Mouse (Mus musculus) hindbrain, embryonic 11.5 days (tissue): ENCODE results near the gene Utp11. TPM values are rescaled to one million over a fixed set of nuclear protein-coding genes. Genes with fewer than 3 reads are reported as not detected.
A peak's percentile ranks its signal among the peaks of the same experiment; 100 is the strongest.

ENCODE experiments used
- ATAC-seq: fragments of 200-750 bp; cut with Nextera tagmentation; 2 replicates; pipeline ENCODE4 v1.8.0; 2017; ENCODE audit warnings: mild to moderate bottlenecking, moderate TSS enrichment, moderate library complexity; ENCODE audit not compliant: low FRiP score
- DNase-seq: peaks from one replicate; pipeline ENCODE4 v3.0.0-alpha.2; 2015; ENCODE audit warnings: low spot score
- H3K27ac ChIP-seq: fragments of 300-500 bp; sonication (generic); 2 replicates; pipeline ENCODE4 v1.5.1; 2014; ENCODE audit warnings: mild to moderate bottlenecking, low read depth, low read length
- H3K27me3 ChIP-seq: fragments of 300-500 bp; sonication (generic); 2 replicates; pipeline ENCODE4 v1.6.1; 2014; ENCODE audit warnings: mild to moderate bottlenecking, low read length, moderate library complexity, mixed read lengths; ENCODE audit not compliant: control insufficient read depth, insufficient read depth
- H3K36me3 ChIP-seq: fragments of 300-500 bp; sonication (generic); 2 replicates; pipeline ENCODE4 v1.6.1; 2014; ENCODE audit warnings: mild to moderate bottlenecking, low read length, moderate library complexity, mixed read lengths; ENCODE audit not compliant: control insufficient read depth, insufficient read depth
- H3K4me1 ChIP-seq: fragments of 300-500 bp; sonication (generic); replicated peaks from 2 replicates; pipeline ENCODE4 v1.6.1; 2014; ENCODE audit warnings: low read length, mixed read lengths; ENCODE audit not compliant: control insufficient read depth, insufficient read depth
- H3K4me2 ChIP-seq: fragments of 300-500 bp; sonication (generic); replicated peaks from 2 replicates; pipeline ENCODE4 v1.6.1; 2014; ENCODE audit warnings: mild to moderate bottlenecking, low read depth, low read length
- H3K4me3 ChIP-seq: fragments of 300-500 bp; sonication (generic); 2 replicates; pipeline ENCODE4 v1.5.1; 2014; ENCODE audit warnings: low read depth, low read length
- H3K9ac ChIP-seq: fragments of 300-500 bp; sonication (generic); 2 replicates; pipeline ENCODE4 v1.6.1; 2014; ENCODE audit warnings: low read depth, low read length
- H3K9me3 ChIP-seq: fragments of 300-500 bp; sonication (generic); 2 replicates; pipeline ENCODE4 v1.6.1; 2016; ENCODE audit warnings: low read length; ENCODE audit not compliant: control insufficient read depth
- WGBS: fragments of 180-500 bp; shearing (Covaris S2); extraction: QIAGEN DNeasy Blood & Tissue Kit; methylation state at CpG from one replicate; pipeline ENCODE4 v1.1.7; 2014; 5-methylcytosine and 5-hydroxymethylcytosine counted together
- polyA plus RNA-seq: library from polyadenylated mRNA; unstranded; fragments of >200 nt; fragmentation: Nextera tagmentation; extraction: Ambion mirVana; gene quantifications from 2 replicates; pipeline ENCODE4 v1.2.1, GENCODE M21; 2014

Gene Utp11
- polyA plus RNA-seq, 1 experiment from 2014 or later: 67.5 TPM

DNA sequence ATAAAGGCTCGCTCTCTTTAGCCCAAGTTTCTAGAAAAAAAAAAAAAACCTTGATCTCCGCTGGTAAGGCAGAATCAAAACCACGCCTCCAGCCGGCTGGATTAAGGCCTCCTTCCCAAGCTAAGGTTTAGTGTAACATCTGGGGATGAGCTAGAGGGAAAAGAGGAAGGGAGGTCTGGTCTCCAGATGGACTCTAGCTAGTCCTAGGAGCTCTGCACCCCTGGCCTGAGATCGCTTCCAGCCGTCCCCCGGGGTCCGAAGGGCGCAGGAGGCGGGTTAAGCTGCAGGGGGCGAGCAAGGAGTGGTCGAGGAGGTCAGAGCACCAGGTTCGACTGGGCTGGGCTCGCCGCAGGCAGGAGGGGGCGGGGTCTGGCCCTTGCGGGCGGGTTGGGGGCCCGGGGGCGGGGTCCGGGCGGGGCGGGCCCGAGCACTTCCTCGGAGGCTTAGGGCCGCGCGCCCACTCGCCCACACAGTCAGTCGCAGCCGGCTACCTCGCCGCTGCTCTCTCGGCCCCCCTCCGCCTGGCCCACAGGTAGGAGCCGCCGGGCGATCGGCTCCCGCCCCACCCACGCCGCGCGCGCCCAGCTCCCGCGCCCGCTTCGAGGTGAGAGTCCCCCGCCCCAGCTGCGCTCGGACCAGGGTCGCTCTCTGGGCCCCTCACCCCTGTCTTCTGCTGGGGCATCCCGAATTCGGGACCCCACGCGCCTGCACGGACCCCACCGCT, 7.0 kb upstream of the Utp11 start, which contains the start of gene Fhl3:
Gene Fhl3, plus strand, starts transcription at position 454 of the 724 bp plus-strand sequence.
- 0 out of 2 replicates have a peak, but pooled peaks cover 4% of the 10 kb centered on the region for H3K4me1 ChIP-seq
- WGBS: 2% methylated on average over 38 of the region's 59 CpGs

DNA sequence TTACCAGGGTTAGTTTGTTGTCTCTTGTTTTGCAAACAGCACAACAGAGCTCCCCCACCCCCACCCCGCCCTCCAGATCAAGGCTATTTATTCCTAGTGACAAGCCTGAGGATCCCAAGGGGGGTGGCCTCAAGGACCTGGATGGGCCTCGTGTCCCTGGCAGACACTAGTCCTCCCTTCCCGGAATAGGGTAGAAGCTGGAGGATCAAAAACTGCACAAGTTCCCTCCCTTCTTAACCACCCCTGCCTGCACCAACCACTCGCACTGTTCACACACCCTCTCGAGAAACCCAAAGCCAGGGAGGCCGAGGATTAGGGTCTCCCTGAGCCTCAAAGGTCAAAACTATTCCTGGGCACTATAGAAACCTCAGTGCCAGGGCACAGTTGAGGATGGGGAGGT, 6.4 kb upstream of the Utp11 start:
- Histone ChIP-seq H3K27ac (no peak overlapping the region), H3K9me3 (no peaks in the 10 kb centered on the region), H3K36me3 (no peaks in the 10 kb centered on the region), H3K4me3 (no peak overlapping the region), H3K4me2 (peak overlapping the region; percentile 97), H3K27me3 (peaks cover 10% of the 10 kb centered on the region), H3K4me1 (0 out of 2 replicates have a peak, but pooled peaks cover 4% of the 10 kb centered on the region), H3K9ac (no peak overlapping the region)
- DNase-seq (no peak), ATAC-seq (no peak)
- WGBS: 2% methylated on average over 6 of the region's 6 CpGs

More for the DNA sequence above, 7.0 kb upstream of the Utp11 start, which contains the start of gene Fhl3:
- H3K4me2 ChIP-seq: peak within 1 kb of the TSS; percentile 97
- H3K9me3 ChIP-seq: no peaks in the 10 kb centered on the region
- H3K36me3 ChIP-seq: no peaks in the 10 kb centered on the region
- DNase-seq (peak; percentile 69), ATAC-seq (peak; percentile 66)
- H3K27ac ChIP-seq: peak within 1 kb of the TSS; percentile 47
- peak within 1 kb of the TSS; percentile 65 for H3K9ac ChIP-seq
- peak within 1 kb of the TSS; percentile 62 for H3K4me3 ChIP-seq
- H3K27me3 ChIP-seq: peaks cover 10% of the 10 kb centered on the region

DNA sequence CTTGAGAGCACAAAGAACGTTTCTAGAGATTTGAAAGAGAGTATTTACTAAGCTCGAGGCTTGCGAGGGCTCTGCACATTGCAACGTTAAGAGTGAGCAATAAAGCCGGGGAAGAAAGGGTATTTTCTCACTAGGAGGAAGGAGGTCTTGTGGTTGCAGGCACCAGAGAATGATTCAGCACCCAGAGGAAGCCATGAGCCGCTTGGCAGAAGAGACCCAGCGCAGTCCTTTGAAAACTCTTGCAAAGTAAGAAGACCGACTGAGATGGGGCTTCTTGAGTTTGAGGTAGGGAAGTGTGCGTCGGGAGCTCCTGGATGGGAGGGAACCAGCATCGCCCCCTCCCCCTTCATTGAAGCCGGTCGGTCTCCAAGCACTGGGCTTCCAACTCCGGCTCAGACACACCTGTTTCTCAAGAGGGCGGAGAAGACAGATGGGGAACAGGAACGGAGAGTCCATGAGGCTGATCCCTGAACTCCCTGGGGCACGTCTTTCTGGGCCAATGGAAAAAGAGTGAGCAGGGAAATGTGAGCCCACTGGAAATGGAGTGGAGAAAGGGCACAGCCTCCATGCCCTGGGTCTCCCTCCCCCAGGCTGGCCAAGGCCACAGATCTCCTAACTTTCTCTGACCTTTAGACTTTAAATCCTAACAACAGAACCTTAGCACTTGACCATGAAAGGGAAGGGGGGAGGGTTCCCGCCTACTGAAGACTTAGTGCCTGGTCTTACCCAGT, 2.6 kb upstream of the Utp11 start:
- WGBS: 11% methylated on average over 18 of the region's 18 CpGs
- Histone ChIP-seq H3K27me3 (peaks cover 4% of the 10 kb centered on the region), H3K4me3 (no peak overlapping the region), H3K27ac (no peak overlapping the region), H3K4me1 (no peaks in the 10 kb centered on the region), H3K9ac (no peak overlapping the region), H3K9me3 (no peaks in the 10 kb centered on the region), H3K36me3 (no peaks in the 10 kb centered on the region), H3K4me2 (no peak overlapping the region)
- ATAC-seq (no peak), DNase-seq (no peak)

DNA sequence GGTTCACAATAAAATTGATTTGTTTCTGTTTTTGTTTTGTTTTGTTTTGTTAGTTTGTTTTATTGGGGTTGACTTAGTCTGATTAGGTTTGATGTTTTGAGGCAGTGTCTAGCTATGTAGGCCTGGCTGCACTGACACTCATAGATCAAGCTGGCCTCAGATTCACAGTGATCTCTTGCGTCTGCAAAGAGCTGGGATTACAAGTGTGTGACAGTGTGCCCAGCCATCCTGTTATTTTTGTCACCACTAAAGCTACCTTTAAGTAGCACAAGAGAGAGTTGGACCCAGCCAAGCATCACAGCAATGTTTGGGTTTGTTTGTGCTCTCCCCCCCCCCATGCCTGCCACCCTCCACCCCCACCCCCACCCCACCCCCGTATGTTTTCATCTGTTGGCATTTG, 1.2 kb upstream of the Utp11 start:
- Histone ChIP-seq H3K27me3 (peaks cover 4% of the 10 kb centered on the region), H3K4me3 (no peak overlapping the region), H3K9ac (no peak overlapping the region), H3K36me3 (no peaks in the 10 kb centered on the region), H3K27ac (no peak overlapping the region), H3K4me2 (no peak overlapping the region), H3K4me1 (no peaks in the 10 kb centered on the region), H3K9me3 (no peaks in the 10 kb centered on the region)
- 86% methylated on average over 2 of the region's 2 CpGs for WGBS
- no peak for ATAC-seq
- DNase-seq: no peak

DNA sequence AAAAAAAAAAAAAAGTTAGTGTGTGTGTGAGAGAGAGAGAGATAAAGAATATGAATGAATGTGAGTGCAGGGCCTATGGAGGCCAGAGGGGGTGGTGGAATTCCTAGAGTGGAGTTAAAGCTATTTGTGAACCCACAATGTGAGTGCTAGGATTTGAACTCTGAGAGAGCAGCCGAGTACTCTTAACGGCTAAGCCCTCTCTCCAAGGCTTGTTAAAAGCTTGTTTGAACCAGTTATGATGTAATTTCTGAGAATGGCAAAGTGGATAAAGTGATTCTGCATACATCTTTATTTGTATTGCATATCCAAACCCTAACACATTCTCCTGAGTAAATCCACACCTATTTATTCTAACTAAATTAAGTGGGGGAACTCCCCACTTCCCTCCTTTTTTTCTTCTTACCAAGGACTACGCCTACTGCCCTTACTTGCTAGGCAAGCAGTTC, 961 bp downstream of the Utp11 start:
- Histone ChIP-seq H3K27me3 (peaks cover 2% of the 10 kb centered on the region; the same call in 1 of the 2 replicates), H3K4me2 (peak overlapping the region; percentile 48), H3K9ac (peak overlapping the region; percentile 62), H3K27ac (no peak overlapping the region), H3K4me1 (no peaks in the 10 kb centered on the region), H3K36me3 (no peaks in the 10 kb centered on the region), H3K9me3 (no peaks in the 10 kb centered on the region), H3K4me3 (peak overlapping the region; percentile 69)
- ATAC-seq (no peak), DNase-seq (no peak)
- 74% methylated on average over 3 of the region's 3 CpGs for WGBS

DNA sequence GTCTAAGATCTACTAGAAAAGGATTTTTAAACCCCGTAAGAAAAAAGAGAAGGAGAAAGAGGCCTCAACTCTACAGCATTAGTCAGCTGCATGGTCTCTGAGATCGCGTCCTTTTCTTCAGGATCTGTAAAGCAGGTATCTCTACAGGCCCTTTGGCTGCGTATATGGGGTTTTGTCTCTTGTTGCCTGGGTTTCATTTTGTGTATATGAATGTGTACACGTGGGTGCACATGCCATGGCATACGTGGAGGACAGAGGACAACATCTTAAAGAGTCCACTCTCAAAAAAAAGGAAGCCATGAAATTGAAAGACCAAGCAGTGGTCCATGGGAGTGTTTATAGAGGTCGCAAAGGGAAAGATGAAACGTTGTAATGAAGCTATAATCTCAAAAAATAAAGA, 1.9 kb downstream of the Utp11 start:
- Histone ChIP-seq H3K9ac (no peak overlapping the region), H3K4me3 (no peak overlapping the region), H3K36me3 (no peaks in the 10 kb centered on the region), H3K27ac (no peak overlapping the region), H3K4me2 (no peak overlapping the region), H3K27me3 (peaks cover 2% of the 10 kb centered on the region; the same call in 1 of the 2 replicates), H3K9me3 (no peaks in the 10 kb centered on the region), H3K4me1 (no peaks in the 10 kb centered on the region)
- DNase-seq: no peak
- no peak for ATAC-seq
- 89% methylated on average over 8 of the region's 8 CpGs for WGBS

DNA sequence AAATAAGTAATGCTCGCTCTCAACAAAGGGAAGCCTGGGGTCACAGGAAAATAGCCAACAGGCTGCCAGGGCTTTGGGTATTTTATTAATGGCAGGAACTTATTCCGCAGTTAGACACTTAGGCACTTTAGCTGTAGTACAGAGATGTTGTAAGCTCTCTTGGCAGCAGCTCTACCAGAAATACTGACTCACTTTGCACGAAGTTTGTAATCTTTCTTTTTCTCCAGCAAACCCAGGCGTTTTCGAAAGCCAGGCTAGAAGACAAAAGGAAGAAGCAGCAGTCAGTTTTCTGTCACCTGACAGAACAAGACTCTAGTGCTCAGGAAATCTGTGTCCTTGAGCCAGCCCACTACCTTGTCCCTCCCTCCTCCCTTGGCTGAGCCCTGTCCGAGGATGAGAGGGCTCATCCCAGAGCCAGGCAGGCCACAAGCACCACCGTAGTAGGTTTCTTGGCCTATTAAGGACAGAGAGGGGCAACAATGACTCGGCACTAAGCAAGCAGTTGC, 7.5 kb downstream of the Utp11 start:
- Histone ChIP-seq H3K4me1 (no peaks in the 10 kb centered on the region), H3K27me3 (no peaks in the 10 kb centered on the region), H3K9ac (no peak overlapping the region), H3K4me2 (no peak overlapping the region), H3K9me3 (no peaks in the 10 kb centered on the region), H3K27ac (no peak overlapping the region), H3K36me3 (peaks cover 8% of the 10 kb centered on the region; the same call in 1 of the 2 replicates), H3K4me3 (no peak overlapping the region)
- ATAC-seq: no peak
- WGBS: 91% methylated on average over 8 of the region's 8 CpGs
- DNase-seq: no peak

DNA sequence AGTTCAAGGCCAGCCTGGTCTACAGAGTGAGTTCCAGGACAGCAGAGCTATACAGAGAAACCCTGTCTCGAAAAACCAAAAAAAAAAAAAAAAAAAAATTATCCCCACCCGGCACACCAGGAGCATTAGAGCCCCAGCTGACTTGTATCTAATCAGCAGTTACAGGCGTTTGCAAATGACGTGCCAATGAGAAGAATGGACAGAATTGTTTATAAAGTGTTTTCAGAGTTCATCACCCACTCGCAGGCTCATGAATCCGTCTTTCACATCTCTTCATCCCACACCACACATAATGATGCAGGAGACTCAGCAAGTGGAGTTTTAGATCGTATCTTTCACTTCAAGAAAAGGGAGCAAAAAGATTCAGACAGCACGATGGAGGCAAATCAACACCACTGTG, 7.9 kb downstream of the Utp11 start:
- DNase-seq (no peak), ATAC-seq (no peak)
- Histone ChIP-seq H3K36me3 (peaks cover 8% of the 10 kb centered on the region; the same call in 1 of the 2 replicates), H3K9ac (no peak overlapping the region), H3K4me1 (no peaks in the 10 kb centered on the region), H3K4me3 (no peak overlapping the region), H3K27ac (no peak overlapping the region), H3K27me3 (no peaks in the 10 kb centered on the region), H3K9me3 (no peaks in the 10 kb centered on the region), H3K4me2 (no peak overlapping the region)
- WGBS: 95% methylated on average over 8 of the region's 8 CpGs
